Mouse (Mus musculus): ENCODE measurements around the gene Il27. TPM values are rescaled to one million over a fixed set of nuclear protein-coding genes. Genes with fewer than 3 reads are reported as not detected.

Il27 gene
- polyA plus RNA-seq, 1 experiment from 2014 or later = not detected

GRCm38 (mm10) chr7:126595890-126596289 lies 1.1 kb upstream of the Il27 start:
- H3K4me3 ChIP-seq (replicated peaks; ENCODE audit: low read depth, low read length) = no peak overlapping the region
- no peaks in the 10 kb centered on the region for H3K27me3 ChIP-seq (ENCODE audit: insufficient read depth, low read length)
- H3K4me1 ChIP-seq (replicated peaks; ENCODE audit: insufficient read depth, low read length) = no peaks in the 10 kb centered on the region
- WGBS = 80% methylated on average over 5 of the region's 5 CpGs
- H3K4me2 ChIP-seq (ENCODE audit: low read length) = no peak overlapping the region
- H3K27ac ChIP-seq = no peak overlapping the region
- no peak overlapping the region for H3K9ac ChIP-seq (ENCODE audit: low read depth, low read length)
- ATAC-seq (replicated peaks; ENCODE audit: low FRiP score, low read depth) (no peak), DNase-seq (ENCODE audit: low spot score) (no peak)
- H3K9me3 ChIP-seq (replicated peaks; ENCODE audit: low read length) = no peaks in the 10 kb centered on the region
- TF ChIP-seq CTCF (IDR thresholded peaks at IDR 0.05; ENCODE audit: low read depth) = no peak
- H3K36me3 ChIP-seq (ENCODE audit: insufficient read depth, low read length) = no peaks in the 10 kb centered on the region

GRCm38 (mm10) chr7:126587779-126588178 lies 7.0 kb downstream of the Il27 start:
- WGBS = 6% methylated on average over 16 of the region's 16 CpGs
- peak; percentile 80 for TF ChIP-seq CTCF (IDR thresholded peaks at IDR 0.05; ENCODE audit: low read depth)
- H3K4me2 ChIP-seq (ENCODE audit: low read length) = peak overlapping the region; percentile 38; the same call in 1 of the 2 replicates
- H3K4me1 ChIP-seq (replicated peaks; ENCODE audit: insufficient read depth, low read length) = no peaks in the 10 kb centered on the region; the same call in 1 of the 2 replicates
- no peaks in the 10 kb centered on the region for H3K27me3 ChIP-seq (ENCODE audit: insufficient read depth, low read length)
- H3K27ac ChIP-seq = no peak overlapping the region
- DNase-seq (ENCODE audit: low spot score) (peak; percentile 90), ATAC-seq (replicated peaks; ENCODE audit: low FRiP score, low read depth) (no peak; the same call in 1 of the 2 replicates)
- H3K36me3 ChIP-seq (ENCODE audit: insufficient read depth, low read length) = no peaks in the 10 kb centered on the region
- H3K9me3 ChIP-seq (replicated peaks; ENCODE audit: low read length) = no peaks in the 10 kb centered on the region
- 0 out of 2 replicates have a peak overlapping the region, but pooled peaks have one; percentile 5 for H3K9ac ChIP-seq (ENCODE audit: low read depth, low read length)
- H3K4me3 ChIP-seq (replicated peaks; ENCODE audit: low read depth, low read length) = no peak overlapping the region

GRCm38 (mm10) chr7:126586839-126587238 lies 7.9 kb downstream of the Il27 start:
- WGBS = 35% methylated on average over 8 of the region's 8 CpGs
- ATAC-seq (replicated peaks; ENCODE audit: low FRiP score, low read depth) (no peak), DNase-seq (ENCODE audit: low spot score) (peak; percentile 17)
- H3K9me3 ChIP-seq (replicated peaks; ENCODE audit: low read length) = no peaks in the 10 kb centered on the region
- no peaks in the 10 kb centered on the region for H3K27me3 ChIP-seq (ENCODE audit: insufficient read depth, low read length)
- no peaks in the 10 kb centered on the region for H3K36me3 ChIP-seq (ENCODE audit: insufficient read depth, low read length)
- no peak overlapping the region for H3K9ac ChIP-seq (ENCODE audit: low read depth, low read length)
- no peak overlapping the region for H3K4me3 ChIP-seq (replicated peaks; ENCODE audit: low read depth, low read length)
- H3K4me1 ChIP-seq (replicated peaks; ENCODE audit: insufficient read depth, low read length) = no peaks in the 10 kb centered on the region; the same call in 1 of the 2 replicates
- TF ChIP-seq CTCF (IDR thresholded peaks at IDR 0.05; ENCODE audit: low read depth) = no peak
- H3K4me2 ChIP-seq (ENCODE audit: low read length) = no peak overlapping the region
- no peak overlapping the region for H3K27ac ChIP-seq

- no peak within 1 kb of the TSS for H3K4me3 ChIP-seq (replicated peaks; ENCODE audit: low read depth, low read length)
- ATAC-seq (replicated peaks; ENCODE audit: low FRiP score, low read depth) (no peak), DNase-seq (ENCODE audit: low spot score) (no peak)
- H3K27me3 ChIP-seq (ENCODE audit: insufficient read depth, low read length) = no peaks in the 10 kb centered on the region
- 78% methylated on average over 6 of the region's 6 CpGs for WGBS
- no peaks in the 10 kb centered on the region for H3K36me3 ChIP-seq (ENCODE audit: insufficient read depth, low read length)
- no peaks in the 10 kb centered on the region; the same call in 1 of the 2 replicates for H3K4me1 ChIP-seq (replicated peaks; ENCODE audit: insufficient read depth, low read length)
- H3K27ac ChIP-seq = no peak within 1 kb of the TSS
- H3K9ac ChIP-seq (ENCODE audit: low read depth, low read length) = no peak within 1 kb of the TSS
- no peaks in the 10 kb centered on the region for H3K9me3 ChIP-seq (replicated peaks; ENCODE audit: low read length)
- TF ChIP-seq CTCF (IDR thresholded peaks at IDR 0.05; ENCODE audit: low read depth) = no peak
- H3K4me2 ChIP-seq (ENCODE audit: low read length) = no peak within 1 kb of the TSS
Observed at GRCm38 (mm10) chr7:126585717-126586116, 9.0 kb downstream of the Il27 start, which contains the start of gene Cln3. TSS of gene Cln3 (minus strand) at chr7:126585817.

- no peaks in the 10 kb centered on the region for H3K9me3 ChIP-seq (replicated peaks; ENCODE audit: low read length)
- H3K4me2 ChIP-seq (ENCODE audit: low read length) = peak within 1 kb of the TSS; percentile 61; the same call in 1 of the 2 replicates
- no peak within 1 kb of the TSS for H3K27ac ChIP-seq
- DNase-seq (ENCODE audit: low spot score) = no peak
- ATAC-seq (replicated peaks; ENCODE audit: low FRiP score, low read depth) = no peak
- no peak within 1 kb of the TSS for H3K9ac ChIP-seq (ENCODE audit: low read depth, low read length)
- H3K4me1 ChIP-seq (replicated peaks; ENCODE audit: insufficient read depth, low read length) = no peaks in the 10 kb centered on the region; the same call in 1 of the 2 replicates
- no peak within 1 kb of the TSS for H3K4me3 ChIP-seq (replicated peaks; ENCODE audit: low read depth, low read length)
- 74% methylated on average over 8 of the region's 8 CpGs for WGBS
- TF ChIP-seq CTCF (IDR thresholded peaks at IDR 0.05; ENCODE audit: low read depth) = no peak
- H3K36me3 ChIP-seq (ENCODE audit: insufficient read depth, low read length) = no peaks in the 10 kb centered on the region
- no peaks in the 10 kb centered on the region for H3K27me3 ChIP-seq (ENCODE audit: insufficient read depth, low read length)
Observed at GRCm38 (mm10) chr7:126584506-126584977, 10.2 kb downstream of the Il27 start, which contains the start of gene Apobr. TSS of gene Apobr (plus strand) at chr7:126584942.

GRCm38 (mm10) chr7:126583761-126584160 lies 11.0 kb downstream of the Il27 start:
- Histone ChIP-seq H3K4me3 (replicated peaks; ENCODE audit: low read depth, low read length) (peak overlapping the region; percentile 52), H3K4me1 (replicated peaks; ENCODE audit: insufficient read depth, low read length) (no peaks in the 10 kb centered on the region; the same call in 1 of the 2 replicates), H3K36me3 (ENCODE audit: insufficient read depth, low read length) (no peaks in the 10 kb centered on the region), H3K9ac (ENCODE audit: low read depth, low read length) (peak overlapping the region; percentile 56; the same call in 1 of the 2 replicates), H3K4me2 (ENCODE audit: low read length) (peak overlapping the region; percentile 61), H3K27ac (peak overlapping the region; percentile 89; the same call in 1 of the 2 replicates), H3K27me3 (ENCODE audit: insufficient read depth, low read length) (no peaks in the 10 kb centered on the region), H3K9me3 (replicated peaks; ENCODE audit: low read length) (no peaks in the 10 kb centered on the region)
- ATAC-seq (replicated peaks; ENCODE audit: low FRiP score, low read depth) = no peak
- WGBS = 52% methylated on average over 6 of the region's 6 CpGs
- DNase-seq (ENCODE audit: low spot score) = peak; percentile 12
- TF ChIP-seq CTCF (IDR thresholded peaks at IDR 0.05; ENCODE audit: low read depth) = no peak
